Mouse (Mus musculus) brain, embryonic 14.5 days (tissue): ENCODE data around the gene Olfr558. TPM values are rescaled to one million over a fixed set of nuclear protein-coding genes. Genes with fewer than 3 reads are reported as not detected.
A peak's percentile ranks its signal among the peaks of the same experiment; 100 is the strongest.

Experiments
- DNase-seq: peaks from one replicate; pipeline ENCODE4 v3.0.0-alpha.2; 2011; ENCODE audit warnings: low read depth
- CTCF ChIP-seq: fragments of 200-500 bp; IDR thresholded peaks from 2 replicates; pipeline ENCODE4 v1.5.1; 2012; ENCODE audit warnings: inconsistent platforms, mild to moderate bottlenecking, moderate library complexity, borderline replicate concordance; ENCODE audit not compliant: insufficient read depth, insufficient read length; ENCODE audit errors: extremely low read depth
- POLR2A ChIP-seq: fragments of 200-500 bp; IDR thresholded peaks from 2 replicates; pipeline ENCODE4 v1.6.1; 2012; ENCODE audit warnings: mild to moderate bottlenecking, inconsistent platforms, borderline replicate concordance; ENCODE audit not compliant: poor library complexity, insufficient read depth, insufficient read length, severe bottlenecking; ENCODE audit errors: extremely low read depth
- polyA plus RNA-seq: library from polyadenylated mRNA; depleted of rRNA; stranded (reverse); fragments of >200 nt; gene quantifications from 2 replicates; pipeline ENCODE4 v1.2.3, GENCODE M21; 2012; rRNA removed

Gene Olfr558
- polyA plus RNA-seq: 0.08 and 0.19 TPM in 2 replicates

DNA sequence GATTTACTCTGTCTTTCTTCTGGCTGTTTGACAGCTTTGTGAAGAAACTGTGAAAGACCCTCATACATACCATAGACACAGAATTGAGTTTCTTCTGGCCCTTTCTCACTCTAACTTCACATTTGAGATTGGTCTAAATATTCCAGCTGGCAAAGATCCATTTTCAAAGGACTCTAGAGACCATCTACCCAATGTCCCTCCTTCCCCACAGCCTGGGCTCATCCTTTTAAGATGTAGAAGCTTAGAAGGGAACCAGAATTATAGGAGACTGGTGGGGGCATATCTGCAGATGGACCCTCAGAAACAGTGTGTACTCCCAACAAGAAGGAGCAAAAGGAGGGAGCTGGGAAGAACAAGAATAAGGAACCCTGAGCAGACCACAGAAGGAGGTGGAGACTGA is at the start of gene Olfr558:
Gene Olfr558 (plus strand): TSS at position 301 of the 400 bp plus-strand sequence.
- DNase-seq: no peak
- no peak for TF ChIP-seq POLR2A
- TF ChIP-seq CTCF: no peak

GRCm38 (mm10) chr7:102658523-102658922 is 43.5 kb upstream of the Olfr558 start, which contains the start of gene Olfr555:
TSS of gene Olfr555 (plus strand) at chr7:102658823.
- TF ChIP-seq CTCF (no peak), POLR2A (no peak)
- no peak for DNase-seq

GRCm38 (mm10) chr7:102664599-102664998 is 37.4 kb upstream of the Olfr558 start, which contains the start of gene Olfr556:
TSS of gene Olfr556 (plus strand) at chr7:102664899.
- no peak for TF ChIP-seq POLR2A
- TF ChIP-seq CTCF: no peak
- no peak for DNase-seq

GRCm38 (mm10) chr7:102665378-102665777 is 36.6 kb upstream of the Olfr558 start:
- DNase-seq: peak; percentile 52
- TF ChIP-seq POLR2A (no peak), CTCF (no peak)

GRCm38 (mm10) chr7:102676225-102676624 is 25.8 kb upstream of the Olfr558 start:
- TF ChIP-seq POLR2A (no peak), CTCF (no peak)
- DNase-seq: no peak

GRCm38 (mm10) chr7:102681916-102682315 is 20.1 kb upstream of the Olfr558 start:
- TF ChIP-seq CTCF: no peak
- TF ChIP-seq POLR2A: no peak
- no peak for DNase-seq

DNA sequence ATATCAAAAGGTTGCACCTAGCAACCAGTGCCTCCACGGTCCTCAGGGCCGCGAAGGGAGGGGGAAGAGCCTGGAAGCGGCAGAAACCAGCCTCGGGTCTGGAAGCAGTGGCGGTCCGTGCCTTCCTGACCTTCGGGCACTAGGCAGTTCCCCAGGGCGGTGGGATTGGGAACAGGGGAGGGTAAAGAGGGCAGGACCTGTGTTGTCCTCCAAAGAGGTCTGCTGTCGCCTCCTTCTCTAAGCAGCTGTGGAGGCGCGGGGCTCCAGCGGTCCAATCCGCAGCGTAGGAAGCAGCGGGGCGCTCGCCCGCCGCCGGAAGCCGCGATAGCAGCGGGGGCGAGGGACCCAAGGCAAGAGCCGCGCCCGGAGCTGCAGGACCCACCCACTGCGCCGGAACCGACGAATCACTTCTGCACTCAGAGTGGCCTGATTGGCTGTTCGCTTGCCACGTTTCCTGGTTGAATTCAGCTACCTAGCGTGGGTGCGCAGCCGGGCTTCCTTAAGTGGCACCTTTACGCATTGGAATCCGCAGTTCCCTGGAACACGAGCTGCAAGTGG is 15.0 kb upstream of the Olfr558 start, which contains the start of gene Trim68:
Gene Trim68 (minus strand): TSS at position 384 of the 558 bp plus-strand sequence.
- DNase-seq: peak; percentile 95
- TF ChIP-seq CTCF (no peak), POLR2A (peak; percentile 36; the same call in 1 of the 2 replicates)

GRCm38 (mm10) chr7:102695358-102696125 is 6.5 kb upstream of the Olfr558 start, which contains the start of gene Olfr557:
TSS of gene Olfr557 (plus strand) at chr7:102695910.
- TF ChIP-seq POLR2A (no peak), CTCF (peak; percentile 82; the same call in 1 of the 2 replicates)
- DNase-seq: peak; percentile 48

- DNase-seq: no peak
- TF ChIP-seq CTCF (no peak), POLR2A (no peak)
These were observed 3.6 kb upstream of the Olfr558 start for GRCm38 (mm10) chr7:102698461-102698860.

- TF ChIP-seq CTCF: no peak
- TF ChIP-seq POLR2A: no peak
- DNase-seq: no peak
These were observed 17.0 kb downstream of the Olfr558 start, which contains the start of gene Olfr33 for GRCm38 (mm10) chr7:102718970-102719369. TSS of gene Olfr33 (minus strand) at chr7:102719070.

DNA sequence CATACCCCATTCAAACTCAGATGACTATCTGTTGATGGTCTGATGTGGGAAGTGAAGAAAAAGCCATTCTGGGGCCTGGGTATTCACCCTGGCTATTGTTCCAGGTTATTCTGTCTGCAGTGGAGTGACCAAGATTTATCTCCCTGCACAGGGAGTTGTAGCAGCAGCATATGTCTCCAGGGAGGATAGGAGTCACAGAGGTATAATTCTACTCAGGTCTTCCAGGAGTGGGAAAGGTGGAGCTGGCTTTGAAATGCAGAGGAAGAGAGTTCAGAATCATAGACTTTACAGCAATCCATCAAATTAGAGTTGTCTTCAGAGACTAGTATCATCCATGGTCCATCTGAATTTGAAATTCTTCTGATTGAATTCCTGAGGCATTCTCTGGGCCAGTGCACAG is 25.4 kb downstream of the Olfr558 start, which contains the start of gene Olfr559:
Gene Olfr559 (minus strand): TSS at position 101 of the 400 bp plus-strand sequence.
- TF ChIP-seq CTCF: no peak
- TF ChIP-seq POLR2A: no peak
- no peak for DNase-seq
